ENCODE assay signal across 12 mouse cellular contexts in the genomic region with DNA sequence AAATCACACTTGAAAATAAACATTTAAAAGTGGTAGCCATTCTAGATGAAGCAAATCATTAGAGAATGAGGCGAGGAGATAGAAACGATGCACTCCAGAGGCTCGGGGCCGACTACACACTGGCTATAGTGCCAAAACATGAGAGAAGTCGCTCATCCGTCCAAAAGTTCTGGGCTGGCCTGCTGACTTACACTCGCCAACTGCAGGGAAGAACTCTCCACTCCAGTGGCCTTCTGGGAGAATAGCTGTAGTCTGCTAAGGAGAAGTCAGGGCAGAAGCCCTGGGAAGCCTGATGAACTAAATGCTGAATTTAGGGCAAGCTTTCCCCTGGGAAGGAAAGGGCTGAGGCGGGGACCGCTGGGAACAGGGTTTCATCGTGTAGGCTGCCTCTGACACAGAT.
"Had no signal": no experiment of that assay in that cellular context is flagged by ENCODE, and none has a peak within 500 bp of the region (broad histone marks: within the 10 kb centered on the region; RNA-seq: fewer than 3 reads in every experiment).

No protein-coding gene starts in this region.

- H3K27ac ChIP-seq: liver, embryonic 13.5 days had no signal

- H3K36me3 ChIP-seq: liver, embryonic 13.5 days had no signal

- H3K27me3 ChIP-seq: liver, embryonic 13.5 days had no signal

- DNase-seq: kidney, postnatal 14 days; kidney, postnatal 4 days; layer of hippocampus, adult 9-11 months; layer of hippocampus, postnatal 36 days; liver, embryonic 13.5 days; lung, adult 2 months; lung, postnatal 14 days; lung, postnatal 4 days; midbrain, embryonic 14.5 days; thymus, adult 18-20 months; thymus, postnatal 36 days had no signal

- H3K9me3 ChIP-seq: liver, embryonic 13.5 days had no signal

- H3K4me3 ChIP-seq: left cerebral cortex, adult 2 months; liver, embryonic 13.5 days had no signal

- H3K4me1 ChIP-seq: liver, embryonic 13.5 days had no signal
